Mouse (Mus musculus) heart, adult 2 months (tissue): ENCODE measurements around the gene Fnbp1. TPM values are rescaled to one million over a fixed set of nuclear protein-coding genes. Genes with fewer than 3 reads are reported as not detected.

Source experiments
- DNase-seq, 2 experiments: peaks; one replicate each; pipeline ENCODE4 v3.0.0; 2021
- H3K27ac ChIP-seq: fragments of 200-600 bp; 2 replicates; pipeline ENCODE4 v1.8.1; 2022
- H3K27me3 ChIP-seq: fragments of 200-500 bp; 2 replicates; pipeline ENCODE4 v1.6.1; 2012; ENCODE audit warnings: mild to moderate bottlenecking, low read length, inconsistent platforms, mixed read lengths; ENCODE audit not compliant: control insufficient read depth, insufficient read depth
- H3K36me3 ChIP-seq: fragments of 200-500 bp; 2 replicates; pipeline ENCODE4 v1.6.1; 2012; ENCODE audit warnings: low read length, inconsistent platforms; ENCODE audit not compliant: control insufficient read depth, insufficient read depth
- H3K4me1 ChIP-seq: fragments of 200-500 bp; 2 replicates; pipeline ENCODE4 v1.6.1; 2011; ENCODE audit warnings: low read length; ENCODE audit not compliant: control insufficient read depth, insufficient read depth
- H3K4me3 ChIP-seq: fragments of 200-600 bp; 2 replicates; pipeline ENCODE4 v1.8.1; 2022
- H3K79me2 ChIP-seq: fragments of 200-500 bp; replicated peaks from 2 replicates; pipeline ENCODE4 v1.6.1; 2012; ENCODE audit warnings: mild to moderate bottlenecking, inconsistent platforms, low read length, moderate library complexity, mixed read lengths; ENCODE audit not compliant: control insufficient read depth, insufficient read depth
- H3K9ac ChIP-seq: fragments of 200-500 bp; 2 replicates; pipeline ENCODE4 v1.6.1; 2012; ENCODE audit warnings: low read depth, mild to moderate bottlenecking, control low read depth, inconsistent platforms, low read length, mixed read lengths
- CTCF ChIP-seq: fragments of 200-600 bp; IDR thresholded peaks from 2 replicates; pipeline ENCODE4 v1.8.1; 2022; ENCODE audit warnings: antibody characterized with exemption, mild to moderate bottlenecking, moderate library complexity
- EP300 ChIP-seq: fragments of 200-500 bp; IDR thresholded peaks from 2 replicates; pipeline ENCODE4 v1.6.1; 2011; ENCODE audit warnings: low read depth, low read length, control low read depth; ENCODE audit not compliant: insufficient read depth
- POLR2A ChIP-seq: fragments of 200-500 bp; IDR thresholded peaks from 2 replicates; pipeline ENCODE4 v1.6.1; 2011; ENCODE audit warnings: mild to moderate bottlenecking, low read depth, low read length, control low read depth; ENCODE audit not compliant: insufficient read depth
- WGBS: fragments of 180-500 bp; shearing (Covaris S2); methylation state at CpG from one replicate; pipeline ENCODE4 v1.1.7; 2018; 5-methylcytosine and 5-hydroxymethylcytosine counted together
- intact Hi-C: fragments of 180-260 bp; cut with DNase I; formaldehyde crosslinking; loops from one replicate; pipeline ENCODE4 v1.15.1; 2025
- polyA plus RNA-seq: library from polyadenylated mRNA; depleted of rRNA; stranded (reverse); fragments of >200 nt; gene quantifications from 2 replicates; pipeline ENCODE4 v1.2.3, GENCODE M21; 2012
- total RNA-seq, 2 experiments: library from RNA; stranded (reverse); gene quantifications; 2 replicates each; pipeline ENCODE4 v1.2.3; 2021

The Fnbp1 gene
- total and polyA plus RNA-seq, 3 experiments, result 40.3 to 53.6 (median 49.0) TPM

GRCm38 (mm10) chr2:31053851-31054340 is 87.9 kb downstream of the Fnbp1 start:
- Histone ChIP-seq H3K79me2 (no peaks in the 10 kb centered on the region), H3K36me3 (no peaks in the 10 kb centered on the region), H3K4me3 (no peak overlapping the region), H3K9ac (no peak overlapping the region), H3K27me3 (no peaks in the 10 kb centered on the region), H3K27ac (peak overlapping the region; percentile 3; the same call in 1 of the 2 replicates), H3K4me1 (no peaks in the 10 kb centered on the region; the same call in 1 of the 2 replicates)
- TF ChIP-seq POLR2A (no peak), CTCF (no peak), EP300 (no peak)
- no peak for DNase-seq
- 72% methylated on average over 11 of the region's 11 CpGs for WGBS
- intact Hi-C loops, result no loop called here

- no peaks in the 10 kb centered on the region for H3K36me3 ChIP-seq
- WGBS, result 87% methylated on average over 13 of the region's 13 CpGs
- intact Hi-C loops, result no loop called here
Observed at GRCm38 (mm10) chr2:31053426-31053825, 88.4 kb downstream of the Fnbp1 start.

GRCm38 (mm10) chr2:31052441-31052840 is 89.4 kb downstream of the Fnbp1 start:
- DNase-seq, result no peak
- TF ChIP-seq EP300 (no peak), POLR2A (no peak), CTCF (no peak)
- Histone ChIP-seq H3K9ac (no peak overlapping the region), H3K27ac (no peak overlapping the region), H3K36me3 (no peaks in the 10 kb centered on the region), H3K79me2 (no peaks in the 10 kb centered on the region), H3K27me3 (no peaks in the 10 kb centered on the region), H3K4me3 (no peak overlapping the region), H3K4me1 (no peaks in the 10 kb centered on the region)
- WGBS, result 78% methylated on average over 10 of the region's 10 CpGs
- intact Hi-C loops, result no loop called here

More at GRCm38 (mm10) chr2:31053426-31053825, 88.4 kb downstream of the Fnbp1 start:
- no peaks in the 10 kb centered on the region for H3K79me2 ChIP-seq
- H3K27ac ChIP-seq, result no peak overlapping the region
- TF ChIP-seq EP300 (no peak), POLR2A (no peak), CTCF (no peak)
- H3K4me1 ChIP-seq, result no peaks in the 10 kb centered on the region; the same call in 1 of the 2 replicates
- no peak for DNase-seq
- no peak overlapping the region for H3K4me3 ChIP-seq
- H3K9ac ChIP-seq, result no peak overlapping the region
- no peaks in the 10 kb centered on the region for H3K27me3 ChIP-seq

DNA sequence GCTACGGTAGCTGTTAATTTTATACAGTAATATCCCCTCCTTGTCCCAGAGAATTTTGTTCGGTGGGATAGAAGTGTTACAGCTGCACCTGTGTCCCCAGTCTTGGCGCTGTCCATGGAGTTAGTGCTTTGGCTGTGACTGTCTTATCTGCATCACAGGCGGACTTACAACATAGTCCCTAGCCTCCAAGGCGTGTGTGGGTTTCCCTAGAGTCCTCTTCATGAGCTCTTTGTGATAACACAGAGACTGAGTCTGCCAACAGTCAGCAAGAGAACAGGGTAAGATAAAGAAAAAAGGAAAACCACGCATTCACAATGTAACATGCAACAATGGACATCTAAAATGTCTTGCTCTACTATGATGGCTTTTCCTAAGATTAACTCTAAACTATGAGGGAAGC is 93.8 kb downstream of the Fnbp1 start:
- Histone ChIP-seq H3K4me3 (no peak overlapping the region), H3K79me2 (no peaks in the 10 kb centered on the region), H3K27ac (no peak overlapping the region), H3K36me3 (no peaks in the 10 kb centered on the region), H3K9ac (no peak overlapping the region), H3K27me3 (no peaks in the 10 kb centered on the region), H3K4me1 (no peaks in the 10 kb centered on the region)
- TF ChIP-seq EP300 (no peak), POLR2A (no peak), CTCF (no peak)
- 70% methylated on average over 6 of the region's 6 CpGs for WGBS
- intact Hi-C loops, result no loop called here
- DNase-seq, result no peak

DNA sequence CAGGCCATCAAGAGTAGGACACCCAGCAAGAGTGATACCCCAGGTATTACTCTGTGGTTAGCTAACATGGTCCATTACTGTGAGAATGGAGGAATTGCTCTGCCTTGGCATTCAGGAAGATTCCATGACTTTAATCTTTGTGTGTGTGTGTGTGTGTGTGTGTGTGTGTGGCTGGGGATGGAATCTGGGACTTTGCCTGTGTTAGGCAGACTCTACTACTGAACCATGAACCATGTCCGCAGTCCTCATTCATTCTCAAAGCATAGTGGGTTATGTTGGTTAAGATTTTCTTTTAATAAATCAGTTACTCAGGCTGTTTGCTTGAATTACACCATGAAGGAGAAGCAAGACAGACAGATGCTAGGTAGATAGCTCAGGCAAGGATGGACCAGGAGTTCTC is 98.0 kb downstream of the Fnbp1 start:
- H3K4me3 ChIP-seq, result no peak overlapping the region
- H3K9ac ChIP-seq, result no peak overlapping the region
- 100% methylated on average over 1 of the region's 1 CpGs for WGBS
- no peak for DNase-seq
- no peak for TF ChIP-seq POLR2A
- no peak for TF ChIP-seq EP300
- TF ChIP-seq CTCF, result no peak
- H3K4me1 ChIP-seq, result no peaks in the 10 kb centered on the region
- H3K36me3 ChIP-seq, result no peaks in the 10 kb centered on the region
- no peak overlapping the region for H3K27ac ChIP-seq
- no peaks in the 10 kb centered on the region for H3K27me3 ChIP-seq
- intact Hi-C loops, result no loop called here
- H3K79me2 ChIP-seq, result no peaks in the 10 kb centered on the region

DNA sequence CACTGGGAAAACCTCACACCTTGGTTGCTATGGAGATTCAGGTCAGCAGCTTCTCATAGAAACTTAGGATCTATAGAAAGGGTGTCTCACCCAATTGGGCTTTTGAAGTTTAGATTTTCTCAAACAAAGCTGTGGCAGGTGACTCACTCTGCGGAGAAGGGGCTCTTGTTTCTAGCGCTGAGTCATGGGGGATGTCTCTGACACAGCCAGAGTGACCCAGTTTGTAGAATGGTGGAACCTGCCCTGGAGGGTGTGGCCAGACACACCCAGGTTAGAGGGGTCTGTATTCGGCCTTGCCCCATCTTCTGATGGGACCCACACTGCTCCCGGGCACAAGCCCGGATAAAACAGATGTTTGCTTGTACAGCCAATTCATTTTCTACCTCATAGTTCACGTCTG is 98.9 kb downstream of the Fnbp1 start:
- 91% methylated on average over 6 of the region's 6 CpGs for WGBS
- no peak overlapping the region for H3K27ac ChIP-seq

More for the DNA sequence above, 98.9 kb downstream of the Fnbp1 start:
- intact Hi-C loops, result no loop called here
- no peaks in the 10 kb centered on the region for H3K79me2 ChIP-seq
- no peak overlapping the region for H3K4me3 ChIP-seq
- no peak overlapping the region for H3K9ac ChIP-seq
- no peaks in the 10 kb centered on the region for H3K36me3 ChIP-seq
- no peaks in the 10 kb centered on the region for H3K4me1 ChIP-seq
- no peak for TF ChIP-seq EP300
- no peak for TF ChIP-seq CTCF
- no peak for TF ChIP-seq POLR2A
- no peak for DNase-seq
- no peaks in the 10 kb centered on the region for H3K27me3 ChIP-seq
